Mouse (Mus musculus) embryonic facial prominence, embryonic 10.5 days (tissue): ENCODE measurements around the gene Hist1h2an. TPM values are rescaled to one million over a fixed set of nuclear protein-coding genes. Genes with fewer than 3 reads are reported as not detected.
"Not testable (repeated sequence)": the region's sequence is repeated elsewhere in the genome, so short reads cannot be mapped to it uniquely, and the experiment has no call there.

Source experiments
- DNase-seq: peaks from one replicate; pipeline ENCODE4 v3.0.0-alpha.2; 2017; ENCODE audit warnings: low spot score
- H3K27ac ChIP-seq: fragments of 300-500 bp; sonication (generic); replicated peaks from 2 replicates; pipeline ENCODE4 v1.5.1; 2016; ENCODE audit warnings: mild to moderate bottlenecking
- H3K27me3 ChIP-seq: fragments of 300-500 bp; sonication (generic); replicated peaks from 2 replicates; pipeline ENCODE4 v1.6.1; 2016; ENCODE audit warnings: low read depth, mild to moderate bottlenecking; ENCODE audit not compliant: poor library complexity, severe bottlenecking
- H3K36me3 ChIP-seq: fragments of 300-500 bp; sonication (generic); replicated peaks from 2 replicates; pipeline ENCODE4 v1.6.1; 2016; ENCODE audit warnings: mild to moderate bottlenecking, moderate library complexity
- H3K4me1 ChIP-seq: fragments of 300-500 bp; sonication (generic); 2 replicates; pipeline ENCODE4 v1.6.1; 2016
- H3K4me3 ChIP-seq: fragments of 300-500 bp; sonication (generic); 2 replicates; pipeline ENCODE4 v1.5.1; 2016; ENCODE audit warnings: mild to moderate bottlenecking, moderate library complexity
- H3K9me3 ChIP-seq: fragments of 300-500 bp; sonication (generic); 2 replicates; pipeline ENCODE4 v1.6.1; 2016; ENCODE audit warnings: mild to moderate bottlenecking
- WGBS: fragments of 180-500 bp; shearing (Covaris S2); methylation state at CpG from one replicate; pipeline ENCODE4 v1.1.7; 2016; 5-methylcytosine and 5-hydroxymethylcytosine counted together
- polyA plus RNA-seq: library from polyadenylated mRNA; unstranded; fragments of >200 nt; fragmentation: Nextera tagmentation; extraction: Ambion mirVana; gene quantifications from 2 replicates; pipeline ENCODE4 v1.2.1, GENCODE M21; 2016

Gene Hist1h2an
- polyA plus RNA-seq, 1 experiment from 2014 or later, result 10.9 TPM

- H3K27ac ChIP-seq, H3K36me3 ChIP-seq, H3K4me3 ChIP-seq, H3K9me3 ChIP-seq, DNase-seq, H3K4me1 ChIP-seq, H3K27me3 ChIP-seq: not testable (repeated sequence)
Observed at GRCm38 (mm10) chr13:21797163-21797562, 10.1 kb upstream of the Hist1h2an start.

- WGBS, result 90% methylated on average over 7 of the region's 7 CpGs
Observed at GRCm38 (mm10) chr13:21795584-21795983, 8.6 kb upstream of the Hist1h2an start.

GRCm38 (mm10) chr13:21790601-21791283, 3.7 kb upstream of the Hist1h2an start:
- peak overlapping the region; percentile 77 for H3K27ac ChIP-seq
- no peaks in the 10 kb centered on the region for H3K27me3 ChIP-seq
- H3K9me3 ChIP-seq, result no peaks in the 10 kb centered on the region
- peak overlapping the region; percentile 43 for H3K4me3 ChIP-seq
- H3K4me1 ChIP-seq, result peaks cover 27% of the 10 kb centered on the region
- H3K36me3 ChIP-seq, result no peaks in the 10 kb centered on the region
- WGBS, result 8% methylated on average over 18 of the region's 18 CpGs
- peak; percentile 40 for DNase-seq

More at GRCm38 (mm10) chr13:21795584-21795983, 8.6 kb upstream of the Hist1h2an start:
- Histone ChIP-seq H3K36me3 (no peaks in the 10 kb centered on the region), H3K4me1 (peaks cover 5% of the 10 kb centered on the region), H3K27ac (no peak overlapping the region), H3K4me3 (no peak overlapping the region), H3K9me3 (no peaks in the 10 kb centered on the region), H3K27me3 (no peaks in the 10 kb centered on the region)
- no peak for DNase-seq

GRCm38 (mm10) chr13:21789925-21790324, 2.9 kb upstream of the Hist1h2an start:
- no peak for DNase-seq
- Histone ChIP-seq H3K36me3 (no peaks in the 10 kb centered on the region), H3K27ac (peak overlapping the region; percentile 89), H3K27me3 (no peaks in the 10 kb centered on the region), H3K4me3 (no peak overlapping the region), H3K9me3 (no peaks in the 10 kb centered on the region), H3K4me1 (peaks cover 31% of the 10 kb centered on the region)
- WGBS, result 55% methylated on average over 6 of the region's 6 CpGs

GRCm38 (mm10) chr13:21787760-21788593, 959 bp upstream of the Hist1h2an start:
- WGBS, result 11% methylated on average over 18 of the region's 21 CpGs
- DNase-seq, result peak; percentile 15
- no peaks in the 10 kb centered on the region for H3K36me3 ChIP-seq

GRCm38 (mm10) chr13:21786189-21786898, 674 bp downstream of the Hist1h2an start:
- H3K27ac ChIP-seq, result peak overlapping the region; percentile 91
- DNase-seq, result peak; percentile 52
- H3K27me3 ChIP-seq, result no peaks in the 10 kb centered on the region
- H3K4me1 ChIP-seq, result peaks cover 43% of the 10 kb centered on the region
- WGBS, result 6% methylated on average over 8 of the region's 8 CpGs
- peak overlapping the region; percentile 56 for H3K4me3 ChIP-seq
- H3K36me3 ChIP-seq, result no peaks in the 10 kb centered on the region
- no peaks in the 10 kb centered on the region for H3K9me3 ChIP-seq

More at GRCm38 (mm10) chr13:21787760-21788593, 959 bp upstream of the Hist1h2an start:
- Histone ChIP-seq H3K4me3 (peak overlapping the region; percentile 49), H3K9me3 (no peaks in the 10 kb centered on the region), H3K27me3 (no peaks in the 10 kb centered on the region), H3K27ac (peak overlapping the region; percentile 89), H3K4me1 (peaks cover 41% of the 10 kb centered on the region)

- H3K27me3 ChIP-seq, result no peaks in the 10 kb centered on the region
- WGBS, result 28% methylated on average over 6 of the region's 6 CpGs
- peak overlapping the region; percentile 63 for H3K4me3 ChIP-seq
- peak overlapping the region; percentile 97 for H3K27ac ChIP-seq
- no peaks in the 10 kb centered on the region for H3K36me3 ChIP-seq
- no peaks in the 10 kb centered on the region for H3K9me3 ChIP-seq
- peaks cover 45% of the 10 kb centered on the region for H3K4me1 ChIP-seq
- no peak for DNase-seq
Observed at GRCm38 (mm10) chr13:21784311-21784710, 2.7 kb downstream of the Hist1h2an start.

- peaks cover 40% of the 10 kb centered on the region for H3K4me1 ChIP-seq
- H3K27ac ChIP-seq, result peak overlapping the region; percentile 97
- no peaks in the 10 kb centered on the region for H3K36me3 ChIP-seq
- peak; percentile 62 for DNase-seq
- no peaks in the 10 kb centered on the region for H3K9me3 ChIP-seq
- no peaks in the 10 kb centered on the region for H3K27me3 ChIP-seq
- peak overlapping the region; percentile 63 for H3K4me3 ChIP-seq
- 2% methylated on average over 9 of the region's 9 CpGs for WGBS
Observed at GRCm38 (mm10) chr13:21783734-21784161, 3.3 kb downstream of the Hist1h2an start.

GRCm38 (mm10) chr13:21783255-21783617, 3.8 kb downstream of the Hist1h2an start, which contains the start of gene Hist1h3i:
TSS of gene Hist1h3i (minus strand) at chr13:21783370.
- Histone ChIP-seq H3K36me3 (no peaks in the 10 kb centered on the region), H3K4me3 (peak within 1 kb of the TSS; percentile 63), H3K9me3 (no peaks in the 10 kb centered on the region), H3K27ac (peak within 1 kb of the TSS; percentile 97), H3K4me1 (peaks cover 39% of the 10 kb centered on the region), H3K27me3 (no peaks in the 10 kb centered on the region)
- 0% methylated on average over 17 of the region's 20 CpGs for WGBS
- peak; percentile 56 for DNase-seq

GRCm38 (mm10) chr13:21782361-21783254, 4.4 kb downstream of the Hist1h2an start:
- Histone ChIP-seq H3K4me3 (peak overlapping the region; percentile 63), H3K27ac (peak overlapping the region; percentile 97), H3K4me1 (peaks cover 38% of the 10 kb centered on the region)
- H3K36me3 ChIP-seq, H3K9me3 ChIP-seq, H3K27me3 ChIP-seq: not testable (repeated sequence)
- peak; percentile 58 for DNase-seq
- WGBS, result under 1% methylated on average over 22 of the region's 35 CpGs

GRCm38 (mm10) chr13:21781639-21782038, 5.4 kb downstream of the Hist1h2an start:
- no peak for DNase-seq
- peak overlapping the region; percentile 63 for H3K4me3 ChIP-seq

More at GRCm38 (mm10) chr13:21781639-21782038, 5.4 kb downstream of the Hist1h2an start:
- no peaks in the 10 kb centered on the region for H3K27me3 ChIP-seq
- peaks cover 38% of the 10 kb centered on the region for H3K4me1 ChIP-seq
- H3K9me3 ChIP-seq, result no peaks in the 10 kb centered on the region
- WGBS, result 96% methylated on average over 1 of the region's 1 CpGs
- H3K36me3 ChIP-seq, result no peaks in the 10 kb centered on the region
- peak overlapping the region; percentile 97 for H3K27ac ChIP-seq
